Mouse (Mus musculus): ENCODE measurements around the gene Ube2n. TPM values are rescaled to one million over a fixed set of nuclear protein-coding genes. Genes with fewer than 3 reads are reported as not detected.

Ube2n gene
- total and polyA plus RNA-seq, 3 experiments, result 80.6 to 571 (median 212) TPM

- peaks cover 82% of the 10 kb centered on the region for H3K79me2 ChIP-seq (ENCODE audit: control insufficient read depth, insufficient read depth, low read length, poor library complexity)
- H3K27me3 ChIP-seq (ENCODE audit: control insufficient read depth in 1 of 2, insufficient read depth in 2 of 2, low read length in 2 of 2), result no peaks in the 10 kb centered on the region
- no peak for DNase-seq (ENCODE audit: low read depth, low spot score)
- peaks cover 6 to 22% of the 10 kb centered on the region in 2 experiments for H3K36me3 ChIP-seq (ENCODE audit: control insufficient read depth in 1 of 2, insufficient read depth in 2 of 2, low read length in 2 of 2)
- no peak overlapping the region for H3K9ac ChIP-seq (ENCODE audit: control insufficient read depth, low read depth, low read length, poor library complexity, severe bottlenecking)
- peaks cover 4 to 12% of the 10 kb centered on the region in 2 experiments; a peak in 2 of 4 replicates for H3K4me1 ChIP-seq (ENCODE audit: control insufficient read depth in 1 of 2, insufficient read depth in 2 of 2, low read length in 2 of 2)
- H3K9me3 ChIP-seq (replicated peaks; ENCODE audit: insufficient read depth, low read length), result no peaks in the 10 kb centered on the region
- no peak overlapping the region for H3K4me3 ChIP-seq (ENCODE audit: control insufficient read depth in 1 of 2, insufficient read depth in 1 of 2, low read depth in 2 of 2, low read length in 2 of 2)
- H3K27ac ChIP-seq (ENCODE audit: control insufficient read depth, low read depth, low read length), result no peak overlapping the region
- TF ChIP-seq MEF2A (IDR thresholded peaks at IDR 0.05; ENCODE audit: extremely low read depth, insufficient replicate concordance, low read depth, low read length, poor library complexity, severe bottlenecking) (no peak), JUND (IDR thresholded peaks at IDR 0.05; ENCODE audit: low read depth, low read length) (no peak), RAD21 (IDR thresholded peaks at IDR 0.05; ENCODE audit: low read depth, low read length) (no peak), USF2 (IDR thresholded peaks at IDR 0.05; ENCODE audit: borderline replicate concordance in 1 of 2, insufficient read depth in 1 of 2, low read depth in 1 of 2, low read length in 2 of 2) (no peak), ZNF384 (IDR thresholded peaks at IDR 0.05; ENCODE audit: low read depth, low read length) (no peak), GATA1 (IDR thresholded peaks at IDR 0.05; ENCODE audit: low read depth, low read length) (no peak)
Observed at GRCm38 (mm10) chr10:95525037-95525675, 10.2 kb downstream of the Ube2n start.

GRCm38 (mm10) chr10:95525871-95526270 lies 10.9 kb downstream of the Ube2n start:
- H3K27me3 ChIP-seq (ENCODE audit: control insufficient read depth in 1 of 2, insufficient read depth in 2 of 2, low read length in 2 of 2), result no peaks in the 10 kb centered on the region
- H3K4me1 ChIP-seq (ENCODE audit: control insufficient read depth in 1 of 2, insufficient read depth in 2 of 2, low read length in 2 of 2), result peaks cover 4 to 7% of the 10 kb centered on the region in 2 experiments; a peak in 2 of 4 replicates

GRCm38 (mm10) chr10:95526495-95527122 lies 11.7 kb downstream of the Ube2n start:
- Histone ChIP-seq H3K27ac (ENCODE audit: control insufficient read depth, low read depth, low read length) (no peak overlapping the region), H3K79me2 (ENCODE audit: control insufficient read depth, insufficient read depth, low read length, poor library complexity) (peaks cover 81% of the 10 kb centered on the region), H3K36me3 (ENCODE audit: control insufficient read depth in 1 of 2, insufficient read depth in 2 of 2, low read length in 2 of 2) (peaks cover 6 to 20% of the 10 kb centered on the region in 2 experiments), H3K4me1 (ENCODE audit: control insufficient read depth in 1 of 2, insufficient read depth in 2 of 2, low read length in 2 of 2) (peaks cover 4 to 7% of the 10 kb centered on the region in 2 experiments; a peak in 3 of 4 replicates), H3K4me3 (ENCODE audit: control insufficient read depth in 1 of 2, insufficient read depth in 1 of 2, low read depth in 2 of 2, low read length in 2 of 2) (no peak overlapping the region), H3K9me3 (replicated peaks; ENCODE audit: insufficient read depth, low read length) (no peaks in the 10 kb centered on the region), H3K9ac (ENCODE audit: control insufficient read depth, low read depth, low read length, poor library complexity, severe bottlenecking) (no peak overlapping the region), H3K27me3 (ENCODE audit: control insufficient read depth in 1 of 2, insufficient read depth in 2 of 2, low read length in 2 of 2) (no peaks in the 10 kb centered on the region)
- no peak for DNase-seq (ENCODE audit: low read depth, low spot score)
- TF ChIP-seq MXI1 (IDR thresholded peaks at IDR 0.05; ENCODE audit: low read depth, low read length), result no peak
- TF ChIP-seq MAX (IDR thresholded peaks at IDR 0.05; ENCODE audit: low read length), result no peak
- TF ChIP-seq HCFC1 (IDR thresholded peaks at IDR 0.05; ENCODE audit: low read depth, low read length), result no peak
- no peak for TF ChIP-seq CHD2 (IDR thresholded peaks at IDR 0.05; ENCODE audit: low read length)
- no peak for TF ChIP-seq ZKSCAN1 (IDR thresholded peaks at IDR 0.05; ENCODE audit: low read depth, low read length)
- no peak for TF ChIP-seq ZMIZ1 (IDR thresholded peaks at IDR 0.05; ENCODE audit: low read depth, low read length)
- TF ChIP-seq UBTF (IDR thresholded peaks at IDR 0.05; ENCODE audit: borderline replicate concordance, insufficient read depth, low read depth, low read length), result no peak
- TF ChIP-seq KAT2A (conservative IDR thresholded peaks at IDR 0.05; ENCODE audit: low read depth, low read length), result no peak
- TF ChIP-seq ELF1 (IDR thresholded peaks at IDR 0.05; ENCODE audit: low read depth, low read length), result no peak
- no peak for TF ChIP-seq POLR2AphosphoS5 (IDR thresholded peaks at IDR 0.05; ENCODE audit: borderline replicate concordance, low read depth, low read length)
- no peak for TF ChIP-seq RAD21 (IDR thresholded peaks at IDR 0.05; ENCODE audit: low read depth, low read length)
- TF ChIP-seq ETS1 (IDR thresholded peaks at IDR 0.05; ENCODE audit: low read depth, low read length), result no peak
- no peak for TF ChIP-seq MAFK (IDR thresholded peaks at IDR 0.05; ENCODE audit: borderline replicate concordance, low read depth, low read length)

More at GRCm38 (mm10) chr10:95525871-95526270, 10.9 kb downstream of the Ube2n start:
- Histone ChIP-seq H3K9me3 (replicated peaks; ENCODE audit: insufficient read depth, low read length) (no peaks in the 10 kb centered on the region), H3K27ac (ENCODE audit: control insufficient read depth, low read depth, low read length) (no peak overlapping the region), H3K4me3 (ENCODE audit: control insufficient read depth in 1 of 2, insufficient read depth in 1 of 2, low read depth in 2 of 2, low read length in 2 of 2) (no peak overlapping the region), H3K79me2 (ENCODE audit: control insufficient read depth, insufficient read depth, low read length, poor library complexity) (peaks cover 81% of the 10 kb centered on the region), H3K9ac (ENCODE audit: control insufficient read depth, low read depth, low read length, poor library complexity, severe bottlenecking) (no peak overlapping the region), H3K36me3 (ENCODE audit: control insufficient read depth in 1 of 2, insufficient read depth in 2 of 2, low read length in 2 of 2) (peaks cover 6 to 21% of the 10 kb centered on the region in 2 experiments)
- no peak for DNase-seq (ENCODE audit: low read depth, low spot score)
- TF ChIP-seq CHD2 (IDR thresholded peaks at IDR 0.05; ENCODE audit: low read length) (no peak), ZKSCAN1 (IDR thresholded peaks at IDR 0.05; ENCODE audit: low read depth, low read length) (no peak), TBP (IDR thresholded peaks at IDR 0.05; ENCODE audit: low read depth, low read length) (no peak), GATA1 (IDR thresholded peaks at IDR 0.05; ENCODE audit: low read depth, low read length) (no peak), E2F4 (IDR thresholded peaks at IDR 0.05; ENCODE audit: borderline replicate concordance, low read depth, low read length) (no peak), BHLHE40 (IDR thresholded peaks at IDR 0.05; ENCODE audit: borderline replicate concordance, low read depth, low read length) (no peak), USF1 (IDR thresholded peaks at IDR 0.05; ENCODE audit: low read depth, low read length) (no peak), MXI1 (IDR thresholded peaks at IDR 0.05; ENCODE audit: low read depth, low read length) (no peak), MYB (IDR thresholded peaks at IDR 0.05; ENCODE audit: low read depth, low read length) (no peak), TAL1 (IDR thresholded peaks at IDR 0.05; ENCODE audit: low read length) (no peak), JUND (IDR thresholded peaks at IDR 0.05; ENCODE audit: low read depth, low read length) (no peak), ZNF384 (IDR thresholded peaks at IDR 0.05; ENCODE audit: low read depth, low read length) (no peak), RCOR1 (IDR thresholded peaks at IDR 0.05; ENCODE audit: low read depth, low read length) (no peak), GABPA (IDR thresholded peaks at IDR 0.05; ENCODE audit: low read depth, low read length) (no peak), MAFK (IDR thresholded peaks at IDR 0.05; ENCODE audit: borderline replicate concordance, low read depth, low read length) (no peak)

All from MEL (cell line).